Mouse (Mus musculus) neutrophil, adult 65 days (primary cell): ENCODE measurements around the gene Gm21680. TPM values are rescaled to one million over a fixed set of nuclear protein-coding genes. Genes with fewer than 3 reads are reported as not detected.

Experiments used
- total RNA-seq: library from RNA; stranded (reverse); gene quantifications from 2 replicates; pipeline ENCODE4 v1.2.4, GENCODE M21; 2023

Gm21680 gene
- total RNA-seq, result not detected in 2 replicates

GRCm38 (mm10) chr5:25972563-25972962 is at the start of gene Gm21680:
Gene Gm21680, minus strand, starts transcription at chr5:25972663.

GRCm38 (mm10) chr5:26004698-26005097 is 32.2 kb upstream of the Gm21680 start, which contains the start of gene Gm1979:
Gene Gm1979, minus strand, starts transcription at chr5:26004798.

GRCm38 (mm10) chr5:25988550-25988949 is 16.1 kb upstream of the Gm21680 start, which contains the start of gene Gm21698:
Gene Gm21698, minus strand, starts transcription at chr5:25988650.

GRCm38 (mm10) chr5:25954317-25954716 is 18.1 kb downstream of the Gm21680 start, which contains the start of gene Gm21671:
Gene Gm21671, minus strand, starts transcription at chr5:25954417.

GRCm38 (mm10) chr5:25942281-25942680 is 30.2 kb downstream of the Gm21680 start, which contains the start of gene Gm21663:
Gene Gm21663, minus strand, starts transcription at chr5:25942381.

Other genes with a start within 250 kb of the Gm21680 start
- gene Actr3b, start 212.7 kb downstream of the Gm21680 start, total RNA-seq, result 0.75 TPM in 1 of 2 replicates, not detected in the other
- not detected in 2 replicates for gene Gm21663, start 30.3 kb downstream of the Gm21680 start, total RNA-seq
- gene Gm21671, start 18.2 kb downstream of the Gm21680 start, total RNA-seq, result not detected in 2 replicates
- not detected in 2 replicates for gene Gm21698, start 16.0 kb upstream of the Gm21680 start, total RNA-seq
- gene Gm1979, start 32.1 kb upstream of the Gm21680 start, total RNA-seq, result not detected in 2 replicates
- gene Gm5862, start 50.3 kb upstream of the Gm21680 start, total RNA-seq, result not detected in 2 replicates
- gene Speer4a, start 66.9 kb upstream of the Gm21680 start, total RNA-seq, result not detected in 2 replicates
- gene Gm7347, start 85.9 kb upstream of the Gm21680 start, total RNA-seq, result not detected in 2 replicates
- gene Gm10471, start 116.6 kb upstream of the Gm21680 start, total RNA-seq, result not detected in 2 replicates
- not detected in 2 replicates for gene 5031410I06Rik, start 132.7 kb upstream of the Gm21680 start, total RNA-seq
- gene Gm10220, start 148.8 kb upstream of the Gm21680 start, total RNA-seq, result not detected in 2 replicates